Mouse (Mus musculus) neural tube, embryonic 13.5 days (tissue): ENCODE measurements at regions not wholly inside any gene's neighbourhood (a gene's known extent, or its start where the extent isn't known, plus 50 kb on each side); places are given as distances from the start of the nearest gene placed in this dataset.

Source experiments
- ATAC-seq: fragments of 200-750 bp; cut with Nextera tagmentation; 2 replicates; pipeline ENCODE4 v1.8.0; 2017; ENCODE audit warnings: low read depth, mild to moderate bottlenecking, moderate TSS enrichment, moderate library complexity
- H3K27ac ChIP-seq: fragments of 300-500 bp; sonication (generic); replicated peaks from 2 replicates; pipeline ENCODE4 v1.5.1; 2015; ENCODE audit warnings: moderate library complexity, mild to moderate bottlenecking, inconsistent platforms
- H3K27me3 ChIP-seq: fragments of 300-500 bp; sonication (generic); 2 replicates; pipeline ENCODE4 v1.6.1; 2015; ENCODE audit warnings: mild to moderate bottlenecking, inconsistent platforms
- H3K36me3 ChIP-seq: fragments of 300-500 bp; sonication (generic); 2 replicates; pipeline ENCODE4 v1.6.1; 2015; ENCODE audit warnings: mild to moderate bottlenecking, inconsistent platforms
- H3K4me1 ChIP-seq: fragments of 300-500 bp; sonication (generic); replicated peaks from 2 replicates; pipeline ENCODE4 v1.6.1; 2015; ENCODE audit warnings: inconsistent platforms
- H3K4me2 ChIP-seq: fragments of 300-500 bp; sonication (generic); 2 replicates; pipeline ENCODE4 v1.6.1; 2015; ENCODE audit warnings: inconsistent platforms, mild to moderate bottlenecking, moderate library complexity
- H3K4me3 ChIP-seq: fragments of 300-500 bp; sonication (generic); 2 replicates; pipeline ENCODE4 v1.5.1; 2015; ENCODE audit warnings: mild to moderate bottlenecking, inconsistent platforms
- H3K9ac ChIP-seq: fragments of 300-500 bp; sonication (generic); 2 replicates; pipeline ENCODE4 v1.6.1; 2015; ENCODE audit warnings: moderate library complexity, mild to moderate bottlenecking, inconsistent platforms
- H3K9me3 ChIP-seq: fragments of 300-500 bp; sonication (generic); 2 replicates; pipeline ENCODE4 v1.6.1; 2016; ENCODE audit warnings: inconsistent platforms
- WGBS: fragments of 180-500 bp; shearing (Covaris S2); methylation state at CpG from one replicate; pipeline ENCODE4 v1.1.7; 2015; 5-methylcytosine and 5-hydroxymethylcytosine counted together

DNA sequence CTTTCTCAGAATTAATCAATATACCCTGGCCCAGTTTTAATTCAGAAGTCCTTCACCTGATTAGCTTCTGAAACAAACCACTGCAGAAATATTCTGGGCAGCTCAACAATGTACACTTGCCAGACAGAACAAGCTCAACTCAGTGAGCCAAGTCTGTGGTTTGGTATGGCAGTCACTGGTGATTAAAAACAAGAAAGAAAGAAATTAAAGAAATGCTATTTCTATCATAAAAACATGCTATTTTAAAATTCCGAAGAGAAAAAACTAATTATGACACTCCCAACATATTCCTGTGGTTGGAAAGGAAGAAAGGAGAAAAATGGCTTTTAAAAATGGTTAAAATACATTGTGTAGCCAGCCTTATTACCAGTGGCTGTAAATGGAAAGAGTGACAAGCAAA, 332.1 kb upstream of the Rasgrp1 start:
- Histone ChIP-seq H3K4me1 (no peaks in the 10 kb centered on the region; the same call in 1 of the 2 replicates), H3K9me3 (no peaks in the 10 kb centered on the region), H3K4me2 (no peak overlapping the region), H3K27ac (no peak overlapping the region), H3K4me3 (no peak overlapping the region), H3K9ac (no peak overlapping the region), H3K36me3 (no peaks in the 10 kb centered on the region), H3K27me3 (no peaks in the 10 kb centered on the region)
- 75% methylated on average over 1 of the region's 1 CpGs for WGBS
- ATAC-seq: no peak

DNA sequence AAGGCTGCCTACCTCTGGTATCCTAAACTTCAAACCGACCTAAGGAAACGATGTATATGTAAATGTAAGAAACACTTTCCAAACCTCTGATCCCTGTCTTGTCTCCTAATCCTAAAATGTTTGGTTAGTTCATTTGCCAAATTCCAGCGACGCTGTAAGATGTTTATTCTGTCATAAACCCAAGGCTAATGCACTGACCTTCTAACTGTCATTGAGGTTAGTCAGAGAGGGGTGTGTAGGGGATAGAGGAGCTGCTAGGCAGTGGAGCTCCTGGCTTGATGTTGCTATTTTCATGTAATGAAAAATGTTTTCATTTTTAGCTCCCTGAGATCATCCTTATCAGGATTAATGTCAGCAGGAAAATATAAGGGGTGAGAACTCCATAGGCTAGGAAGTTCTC, 335.8 kb upstream of the Rasgrp1 start:
- ATAC-seq: no peak
- Histone ChIP-seq H3K4me1 (no peaks in the 10 kb centered on the region; the same call in 1 of the 2 replicates), H3K9ac (no peak overlapping the region), H3K27ac (no peak overlapping the region), H3K9me3 (no peaks in the 10 kb centered on the region), H3K4me3 (no peak overlapping the region), H3K4me2 (no peak overlapping the region), H3K27me3 (no peaks in the 10 kb centered on the region), H3K36me3 (no peaks in the 10 kb centered on the region)
- WGBS: 71% methylated on average over 4 of the region's 4 CpGs

DNA sequence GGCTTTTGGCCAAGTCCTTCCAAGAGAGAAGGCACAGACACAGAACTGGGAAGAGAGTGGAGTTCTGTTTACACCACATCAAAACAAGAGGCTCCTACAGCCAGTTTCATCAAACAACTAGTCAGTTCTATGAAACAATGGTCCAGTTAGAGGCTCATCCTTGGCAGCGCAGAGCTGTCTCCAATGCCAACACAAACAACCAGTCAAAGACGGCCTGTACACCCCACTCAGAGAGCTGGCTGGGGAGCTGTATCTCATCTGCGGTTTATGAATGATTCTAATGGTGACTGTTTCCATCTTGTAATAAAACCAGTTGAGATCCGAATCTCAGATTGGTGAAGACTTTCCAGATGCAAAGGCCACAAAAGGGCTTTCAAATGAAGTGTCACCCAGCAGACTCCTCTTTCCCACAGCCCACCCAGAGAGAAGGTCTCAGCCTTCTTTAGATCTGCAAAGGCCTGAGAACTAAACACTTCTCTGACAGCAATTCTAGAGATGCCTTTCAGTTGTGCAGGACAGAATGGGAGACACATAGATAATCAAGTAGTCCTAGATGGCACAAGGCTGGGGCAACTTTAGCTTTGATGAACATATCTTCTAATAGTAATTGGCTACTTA, 343.1 kb upstream of the Rasgrp1 start:
- H3K4me2 ChIP-seq: no peak overlapping the region
- H3K9ac ChIP-seq: no peak overlapping the region
- H3K27me3 ChIP-seq: no peaks in the 10 kb centered on the region
- no peaks in the 10 kb centered on the region; the same call in 1 of the 2 replicates for H3K9me3 ChIP-seq
- H3K36me3 ChIP-seq: no peaks in the 10 kb centered on the region
- WGBS: 80% methylated on average over 4 of the region's 4 CpGs
- no peak overlapping the region for H3K4me3 ChIP-seq
- no peak for ATAC-seq
- no peaks in the 10 kb centered on the region for H3K4me1 ChIP-seq
- H3K27ac ChIP-seq: no peak overlapping the region

DNA sequence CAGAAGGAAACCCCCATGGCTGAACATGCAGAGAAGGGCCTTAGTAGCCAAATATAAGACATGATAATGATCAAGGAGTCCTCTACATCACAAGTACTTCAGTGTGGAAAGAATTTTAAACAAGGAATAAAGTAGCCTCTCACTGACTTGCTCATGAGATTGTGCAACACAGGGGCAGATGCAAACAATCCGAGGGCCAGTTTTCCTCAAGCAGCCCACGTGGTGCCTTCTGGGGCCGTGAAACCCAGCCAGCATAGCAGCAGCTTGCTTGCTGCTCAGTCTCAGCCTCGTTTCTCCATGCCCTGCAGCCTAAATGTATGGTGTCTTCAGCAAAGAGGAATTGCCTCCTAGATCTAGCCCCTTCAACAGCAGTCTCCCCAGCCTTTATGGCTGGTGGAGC, 350.7 kb upstream of the Rasgrp1 start:
- 71% methylated on average over 4 of the region's 4 CpGs for whole genome bisulfite sequencing

DNA sequence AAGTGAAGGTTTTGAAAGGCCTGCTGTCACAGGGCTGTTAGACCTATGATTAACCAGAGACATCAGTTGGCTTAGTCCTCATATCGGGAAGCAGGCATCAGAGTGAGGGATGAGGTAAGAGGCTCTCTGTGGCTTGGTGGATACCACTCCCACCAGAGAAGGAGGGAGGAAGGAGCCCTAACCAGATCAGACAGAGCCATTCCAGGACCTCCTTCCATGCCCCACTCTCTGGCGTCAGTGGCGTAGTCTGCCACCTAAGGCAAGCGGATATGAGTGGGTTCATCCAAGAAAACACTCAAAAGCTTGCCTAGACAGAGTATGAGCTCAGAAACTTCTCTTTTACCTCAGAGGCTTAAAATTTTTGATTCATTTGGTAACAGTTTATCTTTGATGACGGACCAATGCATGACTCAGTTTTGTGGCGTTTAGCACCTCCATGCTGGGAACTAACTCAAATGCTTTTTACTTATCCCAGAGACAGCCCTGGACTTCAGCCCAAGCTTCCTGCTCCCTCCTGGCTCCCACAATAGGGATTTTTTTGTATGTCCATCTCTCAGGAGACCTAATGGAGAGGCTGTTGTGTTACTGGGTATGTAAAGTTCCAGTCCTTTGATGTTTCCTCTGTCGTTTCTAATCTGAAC, 367.5 kb upstream of the Rasgrp1 start:
- H3K4me3 ChIP-seq: no peak overlapping the region
- no peaks in the 10 kb centered on the region for H3K27me3 ChIP-seq
- no peak overlapping the region for H3K9ac ChIP-seq
- H3K4me2 ChIP-seq: no peak overlapping the region
- H3K36me3 ChIP-seq: no peaks in the 10 kb centered on the region
- H3K27ac ChIP-seq: no peak overlapping the region
- H3K4me1 ChIP-seq: no peaks in the 10 kb centered on the region
- no peak for ATAC-seq
- WGBS: 93% methylated on average over 7 of the region's 7 CpGs
- H3K9me3 ChIP-seq: no peaks in the 10 kb centered on the region

More for the DNA sequence above, 350.7 kb upstream of the Rasgrp1 start:
- Histone ChIP-seq H3K9ac (no peak overlapping the region), H3K4me2 (no peak overlapping the region), H3K9me3 (no peaks in the 10 kb centered on the region), H3K36me3 (no peaks in the 10 kb centered on the region), H3K4me3 (no peak overlapping the region), H3K4me1 (no peaks in the 10 kb centered on the region), H3K27me3 (no peaks in the 10 kb centered on the region), H3K27ac (no peak overlapping the region)
- no peak for ATAC-seq

DNA sequence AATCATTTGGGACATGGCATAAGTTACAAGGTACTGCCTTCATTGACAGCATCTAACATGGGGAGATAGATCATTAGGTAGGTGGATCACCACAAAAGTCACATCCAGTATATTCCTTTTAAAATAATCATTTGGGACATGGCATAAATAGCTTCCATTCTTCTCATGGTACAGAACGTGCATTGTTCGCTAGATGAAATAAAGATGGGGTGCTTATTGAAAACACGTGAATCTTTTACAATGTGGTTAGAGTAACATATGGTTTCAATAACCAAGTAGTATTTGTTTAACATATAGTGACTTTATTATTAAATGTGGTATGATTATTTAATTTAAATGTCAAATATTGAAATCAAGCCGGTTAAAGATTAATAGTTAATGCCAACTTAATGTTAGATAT, 381.3 kb upstream of the Rasgrp1 start:
- H3K27ac ChIP-seq: no peak overlapping the region
- H3K27me3 ChIP-seq: no peaks in the 10 kb centered on the region
- H3K9me3 ChIP-seq: no peaks in the 10 kb centered on the region
- H3K4me2 ChIP-seq: no peak overlapping the region
- no peak overlapping the region for H3K9ac ChIP-seq
- H3K36me3 ChIP-seq: no peaks in the 10 kb centered on the region
- WGBS: 81% methylated on average over 4 of the region's 4 CpGs
- ATAC-seq: no peak
- H3K4me3 ChIP-seq: no peak overlapping the region
- H3K4me1 ChIP-seq: no peaks in the 10 kb centered on the region

DNA sequence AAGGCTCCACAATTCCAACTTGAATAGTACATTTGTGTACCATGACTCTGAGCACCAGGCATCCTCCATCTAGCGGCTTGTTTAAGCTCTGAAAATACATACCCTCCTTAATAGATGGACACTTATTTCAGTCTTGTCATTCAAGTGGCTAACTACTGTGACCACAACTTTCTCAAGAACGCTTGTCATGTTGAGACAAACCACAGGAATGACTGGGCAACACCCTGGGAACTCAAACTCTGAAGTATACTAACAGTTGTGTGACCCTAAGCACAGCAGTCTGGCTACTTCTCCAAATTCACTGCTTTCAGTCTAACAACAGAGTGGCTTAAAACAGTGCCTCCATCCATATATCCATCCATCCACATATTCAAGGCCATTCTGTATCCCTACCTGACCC, 380.4 kb upstream of the Thbs1 start:
- WGBS: 76% methylated on average over 2 of the region's 2 CpGs
- no peak overlapping the region for H3K9ac ChIP-seq
- H3K4me2 ChIP-seq: no peak overlapping the region
- no peaks in the 10 kb centered on the region for H3K36me3 ChIP-seq
- no peak overlapping the region for H3K27ac ChIP-seq
- H3K9me3 ChIP-seq: no peaks in the 10 kb centered on the region
- H3K4me1 ChIP-seq: no peaks in the 10 kb centered on the region
- no peaks in the 10 kb centered on the region for H3K27me3 ChIP-seq
- no peak overlapping the region for H3K4me3 ChIP-seq
- no peak for ATAC-seq

DNA sequence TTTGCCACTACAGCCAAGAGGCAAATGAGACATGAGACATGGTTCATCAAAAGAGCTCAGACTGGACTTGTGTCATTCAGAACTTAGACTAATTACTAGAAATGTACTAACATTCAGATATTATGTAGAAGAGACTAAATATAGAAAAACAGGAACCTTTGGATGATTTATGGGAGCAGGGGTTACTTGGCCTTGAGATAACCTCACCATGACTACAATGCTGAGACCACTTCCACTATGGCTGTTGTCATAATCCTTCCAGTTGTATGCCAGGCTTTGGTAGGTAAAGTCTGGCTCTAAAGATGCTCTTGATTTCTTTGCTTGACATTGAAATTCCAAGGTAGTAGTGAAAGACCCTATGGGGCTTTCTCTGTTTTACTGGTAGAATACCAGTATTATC, 369.3 kb upstream of the Thbs1 start:
- Histone ChIP-seq H3K36me3 (no peaks in the 10 kb centered on the region), H3K4me1 (no peaks in the 10 kb centered on the region), H3K27ac (no peak overlapping the region), H3K4me2 (no peak overlapping the region), H3K27me3 (no peaks in the 10 kb centered on the region), H3K9me3 (no peaks in the 10 kb centered on the region), H3K4me3 (no peak overlapping the region), H3K9ac (no peak overlapping the region)
- no peak for ATAC-seq

DNA sequence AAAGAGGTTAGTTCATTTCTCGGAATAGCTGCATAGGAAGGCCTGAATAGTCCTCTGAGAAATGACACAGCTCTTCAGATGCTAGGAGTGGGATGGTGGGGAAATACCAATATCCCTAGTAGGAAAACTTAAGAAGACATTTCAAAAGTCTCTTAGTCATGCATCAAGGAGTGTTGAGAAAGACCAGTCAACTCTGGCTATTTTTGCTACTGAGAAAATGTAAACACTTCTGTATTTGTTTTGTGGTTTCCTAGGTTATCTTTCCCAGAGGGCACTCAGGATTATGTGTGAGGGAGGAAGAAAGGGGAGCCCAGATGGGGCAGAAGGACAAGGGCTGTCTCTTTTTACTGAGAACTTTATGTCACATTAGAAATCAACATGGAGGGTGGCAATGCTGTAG, 367.8 kb upstream of the Thbs1 start:
- Histone ChIP-seq H3K4me1 (no peaks in the 10 kb centered on the region), H3K36me3 (no peaks in the 10 kb centered on the region), H3K9ac (no peak overlapping the region), H3K4me2 (no peak overlapping the region), H3K27ac (no peak overlapping the region), H3K9me3 (no peaks in the 10 kb centered on the region), H3K4me3 (no peak overlapping the region), H3K27me3 (no peaks in the 10 kb centered on the region)
- ATAC-seq: no peak
- 84% methylated on average over 1 of the region's 1 CpGs for WGBS

DNA sequence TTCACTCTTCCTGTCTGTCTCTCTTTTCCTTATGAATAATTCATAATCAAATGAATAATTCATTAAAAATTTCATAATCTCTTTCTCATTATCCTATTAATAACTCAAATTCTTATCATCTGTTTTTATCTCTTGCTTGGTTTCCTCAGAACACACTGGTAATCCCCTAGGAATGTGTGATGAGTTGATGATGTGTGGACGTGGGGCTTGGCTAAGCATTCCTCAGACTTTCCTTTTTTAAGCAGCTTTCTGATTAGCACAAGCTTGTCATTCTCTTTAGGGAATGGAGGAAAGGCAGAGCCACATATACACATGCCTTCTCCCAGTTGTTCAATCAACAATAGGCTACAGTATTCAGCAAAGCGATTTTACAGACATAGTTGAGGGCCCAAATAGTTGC, 365.9 kb upstream of the Thbs1 start:
- H3K27me3 ChIP-seq: no peaks in the 10 kb centered on the region
- 79% methylated on average over 2 of the region's 2 CpGs for WGBS
- no peak overlapping the region for H3K4me3 ChIP-seq
- H3K4me1 ChIP-seq: no peaks in the 10 kb centered on the region
- H3K27ac ChIP-seq: no peak overlapping the region
- no peaks in the 10 kb centered on the region for H3K36me3 ChIP-seq
- H3K9ac ChIP-seq: no peak overlapping the region
- no peak for ATAC-seq
- no peak overlapping the region for H3K4me2 ChIP-seq
- no peaks in the 10 kb centered on the region for H3K9me3 ChIP-seq

DNA sequence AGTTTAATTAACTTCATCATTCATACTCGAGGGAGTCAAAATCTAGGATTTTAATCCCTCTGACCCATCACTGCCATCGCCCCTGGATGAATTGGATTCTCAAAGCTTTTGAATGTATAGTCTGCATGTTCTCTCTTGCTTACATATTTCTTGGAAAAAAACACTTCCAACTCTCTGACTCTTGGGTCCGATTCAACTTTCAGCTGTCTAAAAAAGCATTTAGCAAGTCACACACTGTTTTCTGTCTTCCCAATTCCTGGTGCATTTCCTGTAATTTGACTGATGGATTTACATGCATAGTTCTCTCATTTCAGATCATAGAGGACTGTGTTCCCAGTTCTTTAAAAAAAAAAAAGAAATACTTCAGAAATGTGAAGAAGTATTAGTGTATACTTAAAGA, 364.5 kb upstream of the Thbs1 start:
- H3K4me1 ChIP-seq: no peaks in the 10 kb centered on the region
- H3K27ac ChIP-seq: no peak overlapping the region
- H3K27me3 ChIP-seq: no peaks in the 10 kb centered on the region
- no peak overlapping the region for H3K4me3 ChIP-seq
- no peaks in the 10 kb centered on the region for H3K9me3 ChIP-seq
- no peak overlapping the region for H3K9ac ChIP-seq
- no peaks in the 10 kb centered on the region for H3K36me3 ChIP-seq
- no peak for ATAC-seq
- 87% methylated on average over 3 of the region's 3 CpGs for WGBS
- H3K4me2 ChIP-seq: no peak overlapping the region

DNA sequence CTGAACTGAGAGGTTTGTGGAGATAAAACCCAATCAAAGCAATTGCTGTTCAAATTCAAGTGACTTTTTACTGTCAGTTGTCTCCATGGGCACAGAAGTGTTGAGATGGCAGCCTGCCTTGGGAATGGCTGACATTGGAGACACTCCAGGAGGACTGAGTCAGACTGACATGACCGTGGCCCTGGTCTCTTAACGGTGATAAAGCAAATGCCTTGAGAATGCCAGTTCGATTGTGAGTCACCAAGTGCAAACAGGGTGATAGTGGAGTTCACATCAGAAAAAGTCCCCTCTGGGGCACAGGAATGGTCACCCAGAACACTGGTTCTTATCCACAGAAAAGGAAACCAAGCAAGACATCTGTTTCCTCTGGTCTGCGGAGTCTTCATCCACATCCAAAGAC, 362.8 kb upstream of the Thbs1 start:
- Histone ChIP-seq H3K36me3 (no peaks in the 10 kb centered on the region), H3K4me3 (no peak overlapping the region), H3K27me3 (no peaks in the 10 kb centered on the region), H3K4me2 (no peak overlapping the region), H3K4me1 (no peaks in the 10 kb centered on the region), H3K9me3 (no peaks in the 10 kb centered on the region), H3K9ac (no peak overlapping the region), H3K27ac (no peak overlapping the region)
- no peak for ATAC-seq
- WGBS: 90% methylated on average over 4 of the region's 4 CpGs

DNA sequence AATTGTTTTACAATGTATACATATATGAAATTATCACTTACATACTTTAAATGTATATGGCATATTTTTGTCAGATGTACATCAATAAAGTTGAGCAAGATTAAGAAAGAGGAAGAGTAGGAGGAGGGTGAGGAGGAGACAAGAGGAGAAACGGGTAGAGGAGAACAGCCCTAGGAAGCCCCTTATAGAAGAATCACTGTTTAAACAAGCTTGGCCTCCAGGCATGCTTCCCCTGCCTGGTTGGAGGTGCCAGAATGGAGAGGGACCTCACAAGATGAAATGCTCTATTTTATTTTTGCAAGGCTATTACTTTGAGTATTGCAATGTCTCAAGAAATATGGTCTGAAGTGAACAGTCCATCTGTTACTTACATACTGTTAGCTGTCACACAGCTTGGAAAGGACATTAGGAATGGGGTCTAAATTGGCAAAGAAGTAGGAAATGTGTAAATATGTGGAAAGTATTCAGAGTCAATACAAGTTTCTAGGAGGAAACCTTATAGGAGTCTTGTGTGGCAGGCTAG, 352.1 kb upstream of the Thbs1 start:
- no peaks in the 10 kb centered on the region for H3K36me3 ChIP-seq
- 58% methylated on average over 1 of the region's 1 CpGs for WGBS
- no peak overlapping the region for H3K4me2 ChIP-seq
- H3K9ac ChIP-seq: no peak overlapping the region
- H3K27ac ChIP-seq: no peak overlapping the region
- H3K4me3 ChIP-seq: no peak overlapping the region
- no peaks in the 10 kb centered on the region for H3K4me1 ChIP-seq
- no peak for ATAC-seq
- H3K9me3 ChIP-seq: no peaks in the 10 kb centered on the region
- no peaks in the 10 kb centered on the region for H3K27me3 ChIP-seq
